Mouse (Mus musculus): ENCODE measurements around the gene Mef2b. TPM values are rescaled to one million over a fixed set of nuclear protein-coding genes. Genes with fewer than 3 reads are reported as not detected.

The Mef2b gene
- total RNA-seq (2021): under 1 TPM; 0.45 to 0.63 TPM
- 1.5 and 2.2 TPM in 2 replicates for polyA plus RNA-seq (2012; rRNA removed)
- long read RNA-seq, partial matches to known transcripts: 0 of 2 reads
- long read RNA-seq, other reads (novel, unspliced or antisense): 2 of 2 reads

- DNase-seq: peak; percentile 99
These were observed at the start of gene Mef2b, which contains the start of the genes Rfxank and Borcs8 for GRCm38 (mm10) chr8:70139026-70139857. TSS of gene Mef2b (plus strand) at chr8:70139711. TSS of gene Rfxank (minus strand) at chr8:70139154. TSS of gene Borcs8 (plus strand) at chr8:70139499.

GRCm38 (mm10) chr8:70092786-70093185, 46.7 kb upstream of the Mef2b start:
- DNase-seq: no peak

- no peak for DNase-seq
These were observed 40.2 kb upstream of the Mef2b start for GRCm38 (mm10) chr8:70099276-70099675.

GRCm38 (mm10) chr8:70100241-70100640, 39.3 kb upstream of the Mef2b start:
- no peak for DNase-seq

GRCm38 (mm10) chr8:70104506-70104905, 35.0 kb upstream of the Mef2b start:
- no peak for DNase-seq

- DNase-seq: no peak
These were observed 34.6 kb upstream of the Mef2b start for GRCm38 (mm10) chr8:70104922-70105321.

- DNase-seq: no peak
These were observed 29.1 kb upstream of the Mef2b start for GRCm38 (mm10) chr8:70110451-70110850.

GRCm38 (mm10) chr8:70111192-70111795, 28.2 kb upstream of the Mef2b start:
- no peak for DNase-seq

GRCm38 (mm10) chr8:70112401-70113016, 27.0 kb upstream of the Mef2b start:
- DNase-seq: no peak

- DNase-seq: no peak
These were observed 25.0 kb upstream of the Mef2b start for GRCm38 (mm10) chr8:70114488-70114887.

GRCm38 (mm10) chr8:70114892-70115291, 24.6 kb upstream of the Mef2b start:
- no peak for DNase-seq

- peak; percentile 25 for DNase-seq
These were observed 21.9 kb upstream of the Mef2b start for GRCm38 (mm10) chr8:70117611-70118010.

GRCm38 (mm10) chr8:70118726-70119700, 20.5 kb upstream of the Mef2b start:
- DNase-seq: no peak

GRCm38 (mm10) chr8:70120667-70121066, 18.8 kb upstream of the Mef2b start, which contains the start of gene Ncan:
TSS of gene Ncan (minus strand) at chr8:70120873.
- DNase-seq: peak; percentile 56

GRCm38 (mm10) chr8:70122863-70123262, 16.6 kb upstream of the Mef2b start:
- no peak for DNase-seq

- no peak for DNase-seq
These were observed 14.5 kb upstream of the Mef2b start for GRCm38 (mm10) chr8:70124992-70125391.

GRCm38 (mm10) chr8:70128435-70128834, 11.1 kb upstream of the Mef2b start:
- DNase-seq: peak; percentile 81

GRCm38 (mm10) chr8:70129309-70129952, 10.1 kb upstream of the Mef2b start:
- peak; percentile 60 for DNase-seq

GRCm38 (mm10) chr8:70130066-70130465, 9.4 kb upstream of the Mef2b start:
- DNase-seq: no peak

- peak; percentile 88 for DNase-seq
These were observed 8.2 kb upstream of the Mef2b start, which contains the start of gene Nr2c2ap for GRCm38 (mm10) chr8:70131166-70131883. TSS of gene Nr2c2ap (plus strand) at chr8:70131333.

Measured in adrenal gland, adult 2 months (tissue).